Mouse (Mus musculus) ES-Bruce4 (cell line): ENCODE data around the gene Fcrls. TPM values are rescaled to one million over a fixed set of nuclear protein-coding genes. Genes with fewer than 3 reads are reported as not detected.

Experiments
- H3K27ac ChIP-seq: 2 replicates; pipeline ENCODE4 v1.5.1; 2012; ENCODE audit warnings: low read length, inconsistent platforms; ENCODE audit not compliant: insufficient read depth
- H3K27me3 ChIP-seq: 2 replicates; pipeline ENCODE4 v1.6.1; 2012; ENCODE audit warnings: mild to moderate bottlenecking, low read length, inconsistent platforms; ENCODE audit not compliant: control insufficient read depth, poor library complexity, insufficient read depth, severe bottlenecking
- H3K36me3 ChIP-seq: 2 replicates; pipeline ENCODE4 v1.6.1; 2012; ENCODE audit warnings: inconsistent platforms, mild to moderate bottlenecking, low read length, moderate library complexity; ENCODE audit not compliant: control insufficient read depth, poor library complexity, insufficient read depth, severe bottlenecking
- H3K4me1 ChIP-seq: one replicate; pipeline ENCODE4 v1.8.1; 2011; ENCODE audit warnings: low read length; ENCODE audit not compliant: control insufficient read depth, insufficient read depth
- H3K4me3 ChIP-seq: 2 replicates; pipeline ENCODE4 v1.5.1; 2011; ENCODE audit warnings: low read depth, mild to moderate bottlenecking, low read length
- H3K9ac ChIP-seq: 2 replicates; pipeline ENCODE4 v1.6.1; 2012; ENCODE audit warnings: low read depth, mild to moderate bottlenecking, inconsistent platforms; ENCODE audit not compliant: poor library complexity, severe bottlenecking
- H3K9me3 ChIP-seq: replicated peaks from 2 replicates; pipeline ENCODE4 v1.6.1; 2012; ENCODE audit warnings: mild to moderate bottlenecking, low read length, inconsistent platforms; ENCODE audit not compliant: control insufficient read depth, poor library complexity, insufficient read depth, severe bottlenecking
- CTCF ChIP-seq: IDR thresholded peaks from one replicate; pipeline ENCODE4 v1.8.1; 2011; ENCODE audit warnings: low read depth, low read length
- EP300 ChIP-seq: IDR thresholded peaks from 2 replicates; pipeline ENCODE4 v1.6.1; 2011; ENCODE audit warnings: low read depth, low read length; ENCODE audit not compliant: insufficient read depth
- POLR2A ChIP-seq: IDR thresholded peaks from one replicate; pipeline ENCODE4 v1.8.1; 2011; ENCODE audit warnings: low read length; ENCODE audit not compliant: insufficient read depth
- polyA plus RNA-seq: library from polyadenylated mRNA; stranded (reverse); fragments of >200 nt; gene quantifications from 2 replicates; pipeline ENCODE4 v1.2.4, GENCODE M21; 2011; ENCODE audit warnings: low read depth; ENCODE audit not compliant: missing spikeins, insufficient read depth, insufficient read length

The Fcrls gene
- polyA plus RNA-seq, 1 experiment, result not detected

GRCm38 (mm10) chr3:87249571-87249970, 14.0 kb downstream of the Fcrls start:
- TF ChIP-seq POLR2A (no peak), EP300 (no peak)
- Histone ChIP-seq H3K9ac (no peak overlapping the region), H3K4me1 (no peaks in the 10 kb centered on the region), H3K27ac (no peak overlapping the region), H3K9me3 (no peaks in the 10 kb centered on the region), H3K27me3 (no peaks in the 10 kb centered on the region; the same call in 1 of the 2 replicates), H3K4me3 (no peak overlapping the region), H3K36me3 (no peaks in the 10 kb centered on the region)

GRCm38 (mm10) chr3:87247292-87247691, 16.2 kb downstream of the Fcrls start:
- no peaks in the 10 kb centered on the region for H3K36me3 ChIP-seq
- TF ChIP-seq POLR2A, result no peak
- no peak for TF ChIP-seq EP300
- TF ChIP-seq CTCF, result no peak
- H3K27ac ChIP-seq, result no peak overlapping the region
- H3K9ac ChIP-seq, result no peak overlapping the region
- no peaks in the 10 kb centered on the region; the same call in 1 of the 2 replicates for H3K27me3 ChIP-seq
- no peak overlapping the region for H3K4me3 ChIP-seq
- no peaks in the 10 kb centered on the region for H3K4me1 ChIP-seq
- H3K9me3 ChIP-seq, result no peaks in the 10 kb centered on the region

GRCm38 (mm10) chr3:87243654-87244053, 19.9 kb downstream of the Fcrls start:
- no peak overlapping the region for H3K27ac ChIP-seq
- H3K9ac ChIP-seq, result no peak overlapping the region
- H3K9me3 ChIP-seq, result no peaks in the 10 kb centered on the region
- no peaks in the 10 kb centered on the region for H3K4me1 ChIP-seq
- H3K4me3 ChIP-seq, result no peak overlapping the region
- no peaks in the 10 kb centered on the region for H3K36me3 ChIP-seq
- no peaks in the 10 kb centered on the region; the same call in 1 of the 2 replicates for H3K27me3 ChIP-seq
- TF ChIP-seq POLR2A (no peak), CTCF (peak; percentile 61)

GRCm38 (mm10) chr3:87240909-87241308, 22.6 kb downstream of the Fcrls start:
- Histone ChIP-seq H3K36me3 (no peaks in the 10 kb centered on the region), H3K4me3 (no peak overlapping the region), H3K9me3 (no peaks in the 10 kb centered on the region), H3K27ac (no peak overlapping the region), H3K4me1 (no peaks in the 10 kb centered on the region), H3K27me3 (no peaks in the 10 kb centered on the region; the same call in 1 of the 2 replicates), H3K9ac (no peak overlapping the region)
- TF ChIP-seq EP300, result no peak
- TF ChIP-seq POLR2A, result no peak
- no peak for TF ChIP-seq CTCF

- Histone ChIP-seq H3K4me1 (no peaks in the 10 kb centered on the region), H3K27ac (no peak overlapping the region), H3K9me3 (no peaks in the 10 kb centered on the region), H3K4me3 (no peak overlapping the region), H3K27me3 (no peaks in the 10 kb centered on the region), H3K36me3 (no peaks in the 10 kb centered on the region), H3K9ac (no peak overlapping the region)
- TF ChIP-seq POLR2A (no peak), EP300 (no peak), CTCF (no peak)
Measured at GRCm38 (mm10) chr3:87223636-87224035, 39.9 kb downstream of the Fcrls start.

- H3K9ac ChIP-seq, result no peak overlapping the region
- TF ChIP-seq EP300, result no peak
- no peak for TF ChIP-seq CTCF
- no peak for TF ChIP-seq POLR2A
Measured at GRCm38 (mm10) chr3:87222346-87222745, 41.2 kb downstream of the Fcrls start.

More at GRCm38 (mm10) chr3:87222346-87222745, 41.2 kb downstream of the Fcrls start:
- H3K36me3 ChIP-seq, result no peaks in the 10 kb centered on the region
- H3K9me3 ChIP-seq, result no peaks in the 10 kb centered on the region
- H3K4me3 ChIP-seq, result no peak overlapping the region
- no peak overlapping the region for H3K27ac ChIP-seq
- no peaks in the 10 kb centered on the region for H3K4me1 ChIP-seq
- H3K27me3 ChIP-seq, result no peaks in the 10 kb centered on the region
